Mouse (Mus musculus) thymus, adult 2 months (tissue): Measurements from ENCODE around the gene Olfml2b. TPM values are rescaled to one million over a fixed set of nuclear protein-coding genes. Genes with fewer than 3 reads are reported as not detected.

Source experiments
- DNase-seq: peaks from one replicate; pipeline ENCODE4 v3.0.0; 2021
- H3K27ac ChIP-seq: fragments of 200-500 bp; 2 replicates; pipeline ENCODE4 v1.5.1; 2012; ENCODE audit warnings: low read length, control low read depth; ENCODE audit not compliant: control insufficient read depth, insufficient read depth
- H3K27me3 ChIP-seq: fragments of 200-500 bp; 2 replicates; pipeline ENCODE4 v1.6.1; 2012; ENCODE audit warnings: mild to moderate bottlenecking, low read length, moderate library complexity, mixed read lengths; ENCODE audit not compliant: control insufficient read depth, insufficient read depth
- H3K36me3 ChIP-seq: fragments of 200-500 bp; 2 replicates; pipeline ENCODE4 v1.6.1; 2012; ENCODE audit warnings: mild to moderate bottlenecking, low read length, moderate library complexity; ENCODE audit not compliant: control insufficient read depth, insufficient read depth
- H3K4me1 ChIP-seq: fragments of 200-500 bp; replicated peaks from 2 replicates; pipeline ENCODE4 v1.6.1; 2012; ENCODE audit warnings: low read length; ENCODE audit not compliant: control insufficient read depth, insufficient read depth
- H3K4me3 ChIP-seq: fragments of 200-500 bp; 2 replicates; pipeline ENCODE4 v1.5.1; 2012; ENCODE audit warnings: mild to moderate bottlenecking, low read length, control low read depth, moderate library complexity; ENCODE audit not compliant: control insufficient read depth, insufficient read depth
- CTCF ChIP-seq: fragments of 200-500 bp; IDR thresholded peaks from 2 replicates; pipeline ENCODE4 v1.5.1; 2012; ENCODE audit warnings: mild to moderate bottlenecking, control low read depth, low read length, moderate library complexity, borderline replicate concordance; ENCODE audit not compliant: control insufficient read depth, poor library complexity, insufficient read depth; ENCODE audit errors: extremely low read depth
- POLR2A ChIP-seq: fragments of 200-500 bp; IDR thresholded peaks from 2 replicates; pipeline ENCODE4 v1.6.1; 2012; ENCODE audit warnings: mild to moderate bottlenecking, low read length, control low read depth, moderate library complexity; ENCODE audit not compliant: control insufficient read depth, poor library complexity, insufficient read depth; ENCODE audit errors: extremely low read depth
- WGBS: fragments of 180-500 bp; shearing (Covaris S2); methylation state at CpG from one replicate; pipeline ENCODE4 v1.1.7; 2018; 5-methylcytosine and 5-hydroxymethylcytosine counted together
- polyA plus RNA-seq: library from polyadenylated mRNA; depleted of rRNA; stranded (reverse); fragments of >200 nt; gene quantifications from 2 replicates; pipeline ENCODE4 v1.2.3, GENCODE M21; 2012

The Olfml2b gene
- polyA plus RNA-seq, 1 experiment = 4.8 TPM

DNA sequence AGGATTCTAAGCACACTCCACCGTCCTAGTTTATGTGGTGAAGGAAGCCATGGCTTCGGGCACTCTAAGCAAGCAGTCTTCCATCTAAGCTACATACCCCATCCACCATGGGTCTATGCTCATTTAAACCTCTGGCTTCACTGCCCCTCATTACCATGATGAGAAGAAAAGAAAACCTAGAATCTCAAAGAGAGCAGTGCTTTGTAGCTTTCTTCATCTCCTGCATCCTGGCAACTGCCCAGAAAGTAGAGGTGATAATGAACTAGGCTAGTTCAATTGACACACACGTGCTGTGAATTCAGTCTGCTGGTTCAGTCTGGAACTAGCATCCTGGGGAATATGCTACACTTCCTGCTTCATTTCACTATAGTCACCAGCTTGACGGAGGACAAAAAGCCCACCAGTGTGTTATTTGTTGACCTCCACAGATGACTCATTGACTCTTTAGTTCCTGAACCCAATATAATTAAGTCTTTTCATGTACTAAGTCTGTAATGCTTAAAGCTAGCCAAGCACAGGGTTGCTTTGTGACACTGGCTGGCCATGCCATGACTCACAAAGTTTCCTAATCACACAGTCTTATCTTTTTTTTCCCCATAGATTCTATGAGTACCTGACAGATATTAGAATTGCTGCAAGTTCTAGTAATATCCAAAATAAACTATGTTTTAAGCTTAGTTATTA, 60.7 kb downstream of the Olfml2b start:
- 90% methylated on average over 4 of the region's 4 CpGs for WGBS
- peaks cover 4% of the 10 kb centered on the region for H3K4me1 ChIP-seq

DNA sequence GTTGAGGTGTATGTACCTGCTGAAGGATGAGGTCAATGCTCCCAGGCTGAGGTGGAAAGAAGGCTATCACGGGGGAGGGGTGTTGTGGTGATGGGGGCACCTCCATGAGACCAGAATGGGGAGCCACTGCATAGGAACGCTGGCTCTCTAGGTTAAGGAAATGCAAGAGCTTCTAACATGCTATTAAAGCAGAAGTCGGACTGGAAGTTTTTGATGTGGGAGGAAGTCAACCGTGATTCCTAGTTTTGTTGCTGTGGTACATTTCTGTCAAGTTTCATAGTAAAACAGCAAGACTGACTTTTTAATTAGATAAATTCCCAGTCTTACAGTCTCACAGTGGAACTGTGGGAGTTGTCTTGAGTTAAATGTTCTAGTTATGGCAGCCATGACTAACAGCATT, 61.7 kb downstream of the Olfml2b start:
- H3K27ac ChIP-seq = no peak overlapping the region
- 27% methylated on average over 4 of the region's 4 CpGs for WGBS
- DNase-seq = no peak

More for the DNA sequence above, 60.7 kb downstream of the Olfml2b start:
- H3K36me3 ChIP-seq = no peaks in the 10 kb centered on the region
- no peak overlapping the region for H3K4me3 ChIP-seq
- DNase-seq = no peak
- no peak for TF ChIP-seq CTCF
- H3K27ac ChIP-seq = no peak overlapping the region
- H3K27me3 ChIP-seq = no peaks in the 10 kb centered on the region

DNA sequence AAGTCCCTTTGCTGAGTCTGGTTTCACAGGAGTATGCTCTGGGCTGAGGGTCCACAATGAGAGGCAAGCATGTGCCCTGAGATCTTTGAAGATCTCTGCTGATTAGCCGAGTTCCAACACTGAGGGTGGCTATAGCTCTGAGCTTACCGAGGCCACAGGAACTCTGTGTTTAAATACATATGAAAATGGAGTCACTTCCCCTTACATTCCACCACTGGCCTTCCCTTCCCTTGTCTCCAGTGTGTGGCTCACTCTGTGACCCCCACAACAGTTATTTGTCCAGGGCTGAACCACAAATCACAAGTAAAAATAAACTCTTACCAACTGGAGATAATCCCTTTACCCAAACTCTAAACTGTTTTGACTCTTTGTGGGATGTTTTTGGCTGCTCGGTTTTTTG, 64.7 kb downstream of the Olfml2b start:
- no peaks in the 10 kb centered on the region for H3K36me3 ChIP-seq
- no peak overlapping the region for H3K27ac ChIP-seq
- TF ChIP-seq POLR2A (no peak), CTCF (no peak)
- 44% methylated on average over 3 of the region's 3 CpGs for WGBS
- no peaks in the 10 kb centered on the region for H3K27me3 ChIP-seq
- DNase-seq = no peak
- peaks cover 4% of the 10 kb centered on the region for H3K4me1 ChIP-seq
- H3K4me3 ChIP-seq = no peak overlapping the region

More for the DNA sequence above, 61.7 kb downstream of the Olfml2b start:
- no peaks in the 10 kb centered on the region for H3K27me3 ChIP-seq
- no peak for TF ChIP-seq POLR2A
- TF ChIP-seq CTCF = no peak
- H3K4me3 ChIP-seq = no peak overlapping the region
- H3K36me3 ChIP-seq = no peaks in the 10 kb centered on the region
- H3K4me1 ChIP-seq = peaks cover 4% of the 10 kb centered on the region

DNA sequence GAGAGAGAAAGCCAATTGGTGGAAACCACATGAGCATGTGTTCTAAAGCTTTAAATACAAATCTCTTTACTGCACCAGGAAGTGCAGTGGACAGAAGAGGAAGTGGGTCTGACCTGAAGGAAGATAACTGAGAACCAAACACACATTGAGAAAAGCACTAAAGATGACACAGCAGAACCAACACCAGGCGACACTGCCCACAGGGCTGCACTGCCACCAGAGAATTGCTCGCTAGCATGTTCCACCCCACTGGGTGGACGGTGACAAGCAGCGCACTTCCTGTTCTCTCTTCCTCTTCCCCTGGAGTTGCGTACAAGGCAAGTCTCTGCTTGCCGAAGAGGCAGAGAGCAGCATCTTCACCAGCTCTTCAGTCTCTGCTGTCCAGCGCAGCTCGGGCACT, 65.1 kb downstream of the Olfml2b start:
- H3K4me1 ChIP-seq = peaks cover 4% of the 10 kb centered on the region
- no peak overlapping the region for H3K4me3 ChIP-seq
- 30% methylated on average over 8 of the region's 8 CpGs for WGBS
- TF ChIP-seq CTCF (no peak), POLR2A (no peak)
- peak; percentile 22 for DNase-seq
- H3K27ac ChIP-seq = no peak overlapping the region
- no peaks in the 10 kb centered on the region for H3K27me3 ChIP-seq
- no peaks in the 10 kb centered on the region for H3K36me3 ChIP-seq

DNA sequence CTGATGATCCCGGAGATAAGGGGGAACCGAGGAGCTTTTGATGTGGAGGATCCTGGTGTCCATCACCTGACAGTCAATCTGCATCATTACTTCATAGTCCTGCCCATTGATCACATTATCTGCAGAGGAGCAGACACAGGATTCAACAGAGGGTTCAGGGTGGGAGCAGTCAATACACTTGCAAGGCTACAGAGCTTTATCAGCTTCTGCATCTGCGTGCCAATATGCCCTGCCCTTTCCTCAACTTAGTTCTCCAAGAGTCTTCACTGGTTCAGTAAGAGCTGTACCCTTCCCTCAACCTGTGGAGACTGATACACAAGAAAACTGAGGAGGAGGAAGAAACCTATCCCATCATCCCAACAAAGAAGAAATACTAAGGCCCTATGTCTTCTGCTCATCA, 65.6 kb downstream of the Olfml2b start:
- H3K27me3 ChIP-seq = no peaks in the 10 kb centered on the region
- H3K4me1 ChIP-seq = peaks cover 4% of the 10 kb centered on the region
- TF ChIP-seq POLR2A = no peak
- TF ChIP-seq CTCF = no peak
- DNase-seq = no peak
- no peak overlapping the region for H3K4me3 ChIP-seq
- no peaks in the 10 kb centered on the region for H3K36me3 ChIP-seq
- H3K27ac ChIP-seq = no peak overlapping the region
- WGBS = 65% methylated on average over 3 of the region's 3 CpGs

DNA sequence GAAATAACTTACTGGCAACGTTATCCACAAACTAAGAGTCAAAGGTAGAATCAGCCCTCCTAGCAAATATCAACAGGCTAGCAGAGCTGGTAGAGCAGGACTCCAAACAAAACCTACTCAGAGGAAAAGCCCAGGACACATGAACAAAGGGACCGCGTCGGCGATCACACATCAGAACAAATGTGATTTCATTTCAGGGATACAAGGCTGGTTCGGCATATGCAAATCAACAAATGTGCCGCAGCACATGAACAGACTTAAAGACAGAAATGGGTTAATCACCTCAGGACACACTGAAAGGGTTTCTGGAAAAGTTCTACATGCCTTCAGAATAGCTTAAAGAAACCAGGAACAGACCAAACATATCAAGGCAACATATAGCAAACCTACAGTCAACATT, 67.4 kb downstream of the Olfml2b start:
- Histone ChIP-seq H3K4me1 (peaks cover 4% of the 10 kb centered on the region), H3K36me3 (no peaks in the 10 kb centered on the region), H3K27me3 (no peaks in the 10 kb centered on the region), H3K4me3 (no peak overlapping the region), H3K27ac (no peak overlapping the region)
- 97% methylated on average over 7 of the region's 7 CpGs for WGBS
- TF ChIP-seq POLR2A (no peak), CTCF (no peak)
- no peak for DNase-seq

DNA sequence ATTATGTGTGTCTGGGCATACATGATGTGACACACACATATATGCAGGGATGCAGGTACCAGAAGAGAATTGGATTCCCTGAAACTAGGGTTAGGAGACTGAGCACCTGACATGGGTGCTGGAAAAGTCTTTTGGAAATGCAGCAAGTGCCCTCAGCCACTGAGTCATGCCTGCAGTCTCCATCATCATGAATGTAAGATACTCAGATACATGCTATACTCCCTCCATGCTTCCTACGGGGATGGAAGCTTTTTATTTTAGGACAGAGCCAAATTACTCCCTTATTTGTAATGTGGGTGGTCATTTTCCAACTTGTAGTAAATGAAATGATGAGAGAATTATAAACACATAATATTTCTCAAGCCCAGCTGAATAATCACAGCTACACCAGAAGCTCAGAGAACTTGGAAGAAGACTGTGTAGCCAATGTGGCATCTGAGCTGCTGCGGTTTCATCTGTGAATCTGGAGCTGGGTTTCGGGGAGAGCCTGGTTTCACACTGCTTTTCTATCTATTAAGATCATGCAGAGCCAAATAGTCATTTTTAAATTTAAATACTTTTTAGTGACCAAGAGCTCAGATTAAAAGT, 73.0 kb downstream of the Olfml2b start:
- no peak overlapping the region for H3K27ac ChIP-seq
- no peaks in the 10 kb centered on the region for H3K27me3 ChIP-seq
- no peak overlapping the region for H3K4me3 ChIP-seq
- peaks cover 2% of the 10 kb centered on the region for H3K4me1 ChIP-seq
- TF ChIP-seq POLR2A (no peak), CTCF (no peak)
- WGBS = 95% methylated on average over 3 of the region's 3 CpGs
- DNase-seq = no peak
- H3K36me3 ChIP-seq = no peaks in the 10 kb centered on the region
